Mouse (Mus musculus): Measurements from ENCODE around the gene Gm20388.

Gene Gm20388

DNA sequence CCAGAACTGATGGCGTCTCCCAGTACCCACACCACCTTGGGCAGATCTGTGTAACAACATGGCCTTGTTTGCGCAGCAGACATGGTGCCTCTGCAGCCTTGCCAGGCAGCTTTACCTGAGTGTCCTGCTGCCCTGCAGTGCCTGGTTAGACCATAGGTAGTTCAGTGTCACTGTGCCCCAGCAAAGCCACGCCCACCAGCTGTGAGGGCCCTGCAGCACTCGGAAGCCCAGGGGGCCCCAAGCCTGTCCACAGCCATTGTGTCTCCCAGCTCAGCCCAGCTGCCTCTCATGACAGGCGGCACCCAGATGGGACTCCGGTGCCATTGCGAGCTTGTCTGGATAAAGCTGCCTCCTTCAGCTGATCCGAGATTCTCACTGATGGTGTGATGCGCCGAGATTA lies 2380.9 kb downstream of the Gm20388 start:
- DNase-seq = no peak

DNA sequence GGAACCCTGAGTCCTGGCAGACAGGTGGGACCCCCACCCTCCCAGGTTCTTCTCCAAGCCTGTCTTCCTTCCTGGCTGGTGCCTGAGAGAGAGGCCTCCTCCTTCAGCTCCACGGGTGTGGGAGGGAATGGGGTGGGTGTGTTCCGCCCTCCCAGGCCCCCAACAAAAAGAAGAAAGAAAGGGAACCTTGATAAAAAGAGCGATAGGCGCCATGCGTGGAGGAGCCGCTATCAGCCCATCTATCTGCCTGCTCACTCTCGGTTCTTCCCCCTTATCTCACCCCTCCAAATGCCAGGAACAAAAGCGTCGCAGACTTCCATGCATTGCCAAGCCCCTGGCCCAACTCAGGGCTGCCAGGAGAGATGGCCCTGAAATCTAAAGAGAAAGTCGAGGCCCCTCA lies 2382.8 kb downstream of the Gm20388 start:
- DNase-seq = no peak

DNA sequence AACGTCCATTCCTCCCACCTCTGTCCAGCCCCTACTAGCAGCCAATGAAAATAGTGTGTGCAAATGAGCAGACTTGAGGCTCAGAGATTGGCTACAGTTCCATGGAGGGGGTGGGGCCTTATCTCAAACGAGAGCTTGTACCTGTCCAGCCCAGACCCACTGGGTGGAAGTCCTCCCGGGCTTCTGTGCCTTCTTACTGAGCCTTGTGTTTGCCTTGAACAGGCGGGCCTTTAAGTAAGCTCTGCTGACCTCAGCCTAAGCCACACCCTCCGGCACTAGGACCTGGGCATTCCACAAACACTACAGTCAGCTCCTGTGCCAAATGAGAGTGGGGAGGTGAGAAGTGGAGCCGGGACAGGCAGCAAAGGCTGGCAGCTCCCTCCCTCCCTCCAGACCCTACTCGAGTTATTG lies 2383.6 kb downstream of the Gm20388 start:
- peak; percentile 49 to 58 for DNase-seq

DNA sequence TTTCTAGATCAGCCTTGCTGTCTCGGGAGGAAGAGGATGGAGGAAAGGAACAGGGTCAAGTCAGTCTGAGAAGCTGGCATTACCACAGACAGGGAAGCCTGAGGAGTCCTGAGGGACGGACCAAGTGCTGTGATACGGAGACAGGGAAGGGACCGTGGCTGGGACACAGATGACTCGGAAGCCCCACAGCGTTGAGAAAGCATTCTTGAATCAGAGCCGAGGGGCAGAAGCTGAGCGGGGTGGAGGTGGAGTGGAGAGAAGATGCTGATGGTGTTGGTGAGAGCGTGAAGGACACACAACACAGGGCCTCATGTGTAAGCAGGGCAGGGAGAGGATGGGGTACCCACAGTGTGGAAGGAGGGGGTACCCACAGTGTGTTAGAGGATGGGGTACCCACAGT lies 2384.7 kb downstream of the Gm20388 start:
- peak; percentile 50 to 54 for DNase-seq

DNA sequence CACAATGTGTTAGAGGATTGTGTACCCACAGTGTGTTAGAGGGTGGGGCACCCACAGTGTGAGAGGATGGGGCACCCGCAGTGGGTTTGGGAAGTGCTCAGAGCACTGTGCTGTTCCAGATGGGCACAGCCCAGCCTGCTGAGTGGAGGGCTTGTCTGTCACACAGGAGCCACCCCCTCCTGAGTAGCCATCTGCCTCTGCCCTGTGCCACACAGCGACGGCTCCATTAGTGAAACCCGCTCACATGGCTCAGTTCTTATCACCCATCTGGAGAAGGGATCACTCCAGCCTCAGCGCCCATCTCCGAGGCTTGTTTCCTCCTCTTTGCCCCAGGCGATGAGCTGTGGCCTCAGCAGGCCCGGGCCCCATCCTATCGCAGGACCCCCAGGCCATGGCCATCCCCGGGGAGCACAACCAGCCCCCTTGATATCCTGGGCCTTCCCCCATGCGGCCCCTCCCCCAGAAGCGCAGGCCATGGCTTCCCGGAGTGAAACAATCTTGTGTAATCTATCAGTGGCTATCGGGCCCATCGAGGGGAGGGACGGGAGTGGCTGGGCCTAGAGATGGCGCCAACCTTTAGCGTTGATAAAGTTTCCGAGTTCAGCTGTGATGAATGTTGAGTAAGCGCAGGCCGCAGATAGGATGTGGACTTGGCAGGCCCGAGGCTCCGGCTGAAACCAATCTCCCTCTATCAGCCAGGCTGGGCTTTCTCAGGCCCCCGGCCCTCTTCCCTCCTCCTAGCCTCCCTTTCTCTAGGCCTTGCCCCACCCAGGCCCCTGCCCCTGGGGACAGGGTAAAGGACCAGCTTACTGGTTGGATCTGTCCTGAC lies 2385.7 kb downstream of the Gm20388 start:
- peak; percentile 86 to 88 for DNase-seq

DNA sequence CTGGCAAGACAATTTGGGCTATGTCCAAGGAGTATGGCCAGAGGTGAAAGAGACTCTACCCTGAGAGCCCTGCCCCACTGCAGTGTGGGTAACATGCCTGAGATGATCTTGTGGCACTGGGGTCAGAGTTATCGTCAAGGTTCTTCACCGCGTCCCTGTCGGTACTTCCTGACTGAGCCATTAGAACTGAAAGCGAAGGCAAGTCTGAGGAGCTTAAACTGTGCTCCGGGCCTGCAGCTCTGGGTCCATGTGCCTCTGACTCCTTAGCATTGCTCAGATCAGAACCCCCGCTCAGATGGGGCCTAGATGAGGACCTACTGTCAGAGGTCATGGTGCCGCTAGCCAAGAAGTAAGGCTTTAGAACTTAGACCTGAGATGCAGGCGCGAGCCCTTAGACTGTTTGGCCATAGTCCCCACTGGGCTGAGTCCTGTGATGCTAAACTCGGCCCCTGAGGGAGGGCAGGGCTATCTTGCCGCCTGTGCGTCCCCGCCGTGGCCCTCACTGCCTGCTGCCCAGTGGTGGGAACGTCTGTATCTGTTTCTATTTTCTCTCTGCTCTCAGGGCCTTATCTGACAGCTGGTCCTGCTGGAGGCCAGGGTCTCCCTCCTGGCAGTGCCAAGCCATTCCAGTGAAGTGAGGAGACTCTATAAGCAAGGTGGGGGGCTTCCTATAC lies 2389.1 kb downstream of the Gm20388 start:
- DNase-seq = no peak

DNA sequence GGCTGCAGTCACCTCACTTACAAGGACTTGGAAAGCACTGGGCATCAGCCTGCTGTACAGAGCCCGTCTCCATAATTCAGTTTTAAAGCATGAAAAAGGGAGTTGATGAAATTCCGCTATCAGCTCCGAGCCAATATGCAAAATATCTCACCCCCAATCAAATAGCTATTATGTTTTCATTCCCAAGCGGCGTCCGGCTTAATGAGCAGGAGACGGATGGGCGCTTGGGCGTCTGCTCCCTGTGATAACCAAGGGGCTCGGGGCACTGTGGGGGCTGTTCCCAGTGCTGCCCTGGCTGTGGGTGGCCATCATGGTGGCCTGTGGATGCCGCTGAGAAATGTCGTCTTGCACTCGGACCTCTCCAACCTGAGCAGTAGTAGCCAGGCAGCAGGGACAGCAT lies 2390.4 kb downstream of the Gm20388 start:
- DNase-seq = no peak

DNA sequence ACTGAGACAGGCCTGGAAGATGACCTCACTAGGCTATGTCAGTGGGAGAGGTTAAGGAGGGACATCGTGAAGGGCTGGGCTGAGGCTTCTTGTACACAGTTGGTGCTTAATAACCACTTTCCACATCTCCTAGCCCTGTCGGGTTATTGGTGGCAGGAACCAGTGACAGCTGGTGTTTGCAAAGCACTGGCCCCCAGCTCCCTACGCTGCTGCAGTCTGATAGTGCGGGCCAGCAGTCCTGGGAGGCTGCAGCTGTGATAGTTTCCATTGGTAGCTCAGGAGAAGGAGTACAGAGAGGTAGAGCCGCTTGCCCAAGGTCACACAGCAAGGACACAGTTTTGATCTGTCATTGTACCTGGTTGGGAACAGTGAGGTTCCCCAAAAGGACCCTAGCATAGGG lies 2391.2 kb downstream of the Gm20388 start:
- DNase-seq = no peak

DNA sequence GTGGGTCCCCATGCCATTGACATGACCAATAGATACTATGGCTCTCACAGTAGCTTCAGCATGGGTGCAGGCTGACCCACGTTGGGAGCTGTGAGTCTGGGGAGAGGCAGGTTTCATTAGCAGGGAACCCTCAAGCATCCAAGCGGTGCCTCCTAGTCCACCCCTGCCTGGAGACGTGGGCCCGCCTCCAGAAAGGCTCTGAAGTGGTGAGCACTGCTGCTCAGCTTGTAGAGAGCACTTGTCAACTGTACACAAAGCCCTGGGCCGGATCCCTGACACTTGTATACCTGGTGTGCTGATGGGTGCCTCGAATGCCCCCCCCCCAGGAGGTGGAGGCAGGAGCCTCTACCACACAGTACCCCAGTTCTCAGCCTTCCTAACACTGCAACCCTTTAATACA lies 2392.8 kb downstream of the Gm20388 start:
- DNase-seq = no peak

DNA sequence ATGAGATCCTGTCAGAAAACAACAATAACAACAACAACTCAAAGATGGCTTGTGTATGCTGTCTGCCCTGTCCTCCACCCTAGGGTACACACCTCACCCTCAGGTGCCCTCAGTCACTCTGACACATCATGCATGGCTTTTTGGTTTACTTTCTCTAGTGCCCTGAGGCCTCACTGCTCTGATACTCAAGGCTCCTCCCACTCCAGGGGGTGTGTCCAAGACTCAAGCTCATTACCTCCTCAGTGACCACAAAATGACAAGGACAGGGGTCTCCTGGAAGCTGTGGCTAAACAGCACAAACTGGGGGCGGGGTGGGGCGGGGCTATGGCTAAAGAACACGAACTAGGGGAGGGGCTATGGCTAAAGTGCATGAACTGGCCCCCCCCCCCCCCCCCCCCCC lies 2393.4 kb downstream of the Gm20388 start:
- DNase-seq = no peak

DNA sequence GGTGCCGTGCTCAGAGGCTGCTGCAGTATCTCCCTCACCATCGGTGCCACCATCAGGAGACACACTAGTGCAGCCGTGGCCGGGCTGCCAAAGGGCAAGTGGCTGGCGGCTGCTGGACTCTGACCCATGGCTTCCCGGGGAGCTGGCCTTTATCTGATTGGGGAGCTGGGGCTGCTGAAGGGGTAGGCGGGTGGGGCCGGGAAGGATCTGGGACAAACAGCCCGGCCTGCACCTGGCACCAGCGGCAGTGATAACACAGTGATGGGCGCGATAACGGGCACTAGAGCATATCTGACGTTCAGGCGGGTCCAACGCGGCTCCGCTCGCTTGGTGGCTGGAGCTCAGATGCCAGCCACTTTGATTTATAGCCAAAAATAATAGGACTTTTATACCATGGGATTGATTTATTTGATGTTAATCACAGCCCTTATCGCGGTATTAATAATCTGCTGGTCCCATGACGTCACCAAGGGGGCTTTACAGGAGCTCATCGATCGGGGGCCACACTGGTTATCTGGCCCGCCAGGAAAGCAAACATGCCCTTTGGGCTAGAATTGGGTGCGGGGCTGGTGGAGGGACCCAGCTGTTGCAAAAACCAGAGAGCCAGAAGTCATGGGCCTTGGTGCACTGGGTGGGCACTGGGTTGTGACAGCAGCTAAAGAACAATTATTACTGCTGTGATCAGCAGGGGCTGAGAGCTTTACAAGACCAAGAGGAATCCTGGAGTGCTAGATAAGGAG lies 2396.2 kb downstream of the Gm20388 start:
- no peak for DNase-seq

DNA sequence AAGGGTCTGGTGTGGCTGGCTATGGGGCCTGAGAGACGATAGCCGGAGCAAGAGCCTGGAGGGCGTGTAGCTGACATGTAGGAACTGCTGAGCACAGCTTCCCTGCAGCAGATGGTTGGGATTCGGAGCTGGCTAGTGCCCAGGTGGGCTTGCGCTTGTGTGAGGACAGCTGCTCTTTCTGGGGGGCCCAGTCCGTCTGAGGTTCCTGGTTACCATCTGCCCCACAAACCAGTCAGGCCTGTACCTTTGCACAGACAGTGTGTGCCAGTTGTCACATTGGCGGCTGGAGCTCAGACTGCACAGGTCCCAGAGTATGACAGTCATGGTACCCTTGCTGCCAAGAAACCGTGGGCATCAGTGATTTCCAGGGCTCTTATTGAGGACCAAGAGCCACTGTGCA lies 2397.2 kb downstream of the Gm20388 start:
- peak; percentile 85 to 93 for DNase-seq

DNA sequence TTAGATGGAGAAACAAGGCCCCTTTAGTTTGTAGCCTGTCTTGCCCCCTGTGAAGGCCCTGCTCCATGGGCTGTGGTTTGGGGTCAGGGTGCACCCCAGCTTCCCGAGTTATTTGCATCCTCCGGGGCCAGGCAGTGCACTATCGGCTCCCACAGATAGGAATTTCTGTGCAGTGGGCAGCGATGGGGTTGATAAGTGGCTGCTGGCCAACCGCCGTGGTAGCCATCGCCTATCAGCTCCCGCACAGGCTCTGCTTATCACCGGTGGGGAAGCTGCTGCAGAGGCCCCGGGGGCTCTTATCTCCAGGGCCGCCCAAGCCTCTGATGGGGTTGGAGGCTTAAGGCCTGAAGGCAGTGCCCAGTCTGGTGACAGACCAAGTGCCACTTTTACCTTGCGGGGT lies 2398.6 kb downstream of the Gm20388 start:
- DNase-seq = no peak

DNA sequence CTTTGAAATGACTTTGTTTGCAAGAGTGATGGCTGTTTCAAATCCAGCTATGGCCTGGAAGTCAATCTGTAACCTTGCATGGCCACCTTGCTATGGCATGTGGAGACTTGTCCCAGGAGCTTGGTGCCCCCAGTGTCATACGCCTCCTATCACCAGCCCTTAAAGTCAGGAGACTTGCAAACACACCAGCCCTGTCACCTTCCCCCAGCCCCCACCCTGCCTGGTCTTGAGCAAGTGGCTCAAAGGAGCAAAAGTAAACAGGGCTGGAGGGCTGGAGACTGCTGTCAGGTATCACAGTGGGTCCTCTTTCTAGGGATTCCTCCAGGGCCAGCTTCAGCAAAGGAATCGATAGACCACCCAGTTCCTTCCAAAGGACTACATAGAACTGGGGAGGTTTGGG lies 2400.5 kb downstream of the Gm20388 start:
- no peak for DNase-seq

DNA sequence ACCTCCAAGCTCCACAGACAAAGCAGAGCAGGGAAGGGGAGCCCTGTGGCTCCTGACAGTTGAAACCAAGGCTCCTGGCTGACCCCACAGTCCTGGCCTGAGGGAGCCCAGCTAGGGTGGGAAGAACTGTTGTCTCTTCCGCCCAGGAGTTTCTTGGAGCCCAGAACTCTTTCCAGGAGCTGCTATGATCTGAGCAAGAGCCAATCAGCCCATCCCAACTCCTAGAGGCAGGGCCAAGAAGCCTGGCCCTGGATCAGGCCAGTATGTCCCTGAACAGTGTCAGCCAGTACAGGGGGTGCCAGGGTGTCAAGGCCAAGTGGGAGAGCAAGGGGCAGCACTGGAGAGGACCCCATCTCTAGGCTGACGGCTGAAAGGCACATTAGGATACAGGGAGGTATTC lies 2401.9 kb downstream of the Gm20388 start:
- no peak for DNase-seq

DNA sequence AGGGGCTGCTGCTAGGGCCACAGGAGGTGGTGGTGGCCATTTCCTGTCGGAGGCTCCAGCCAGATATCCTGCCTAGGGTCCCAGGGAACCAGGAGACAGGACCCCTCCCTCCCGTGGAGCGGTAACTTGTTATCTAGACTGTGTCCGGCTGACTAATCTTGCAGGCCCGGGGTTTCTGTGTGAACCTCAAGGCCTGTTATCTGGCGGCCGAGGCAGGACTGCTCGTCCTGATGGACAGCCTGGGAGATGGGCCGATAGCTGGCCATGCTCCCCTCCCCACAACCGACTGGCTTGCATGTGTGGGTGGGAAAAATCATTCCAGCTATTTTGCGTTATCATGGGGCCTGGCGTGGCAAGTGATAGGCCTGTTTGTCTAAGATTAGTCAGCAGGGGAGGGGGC lies 2402.7 kb downstream of the Gm20388 start:
- no peak for DNase-seq

DNA sequence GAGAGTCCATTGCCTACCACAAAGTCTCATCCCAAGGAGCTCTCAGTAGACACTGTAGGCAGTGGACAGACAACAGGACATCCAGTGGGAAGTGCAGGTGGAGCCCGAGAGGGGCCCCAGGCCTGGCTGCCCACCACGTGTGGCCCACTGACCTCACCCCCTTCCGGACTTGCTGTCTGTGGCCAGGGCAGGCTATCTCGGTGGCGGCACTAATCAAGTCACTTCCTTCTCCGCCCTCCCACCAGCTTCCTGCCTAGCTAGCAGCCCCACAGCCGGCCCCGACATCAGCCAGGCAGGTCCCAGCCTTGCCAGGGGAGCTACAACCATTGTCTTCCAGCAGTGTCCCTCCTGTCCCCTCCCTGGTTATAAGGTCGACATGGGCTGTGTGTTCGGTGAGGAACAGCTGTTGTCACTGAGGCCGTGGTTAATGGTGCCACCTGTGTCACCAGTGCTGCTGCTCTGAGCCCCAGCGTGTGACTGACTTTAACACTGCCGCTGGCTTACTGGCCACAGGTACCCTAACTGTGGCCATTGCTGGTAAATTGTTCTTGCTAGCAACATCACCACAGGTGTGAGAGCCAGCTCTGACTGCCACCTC lies 2404.4 kb downstream of the Gm20388 start:
- DNase-seq = no peak

DNA sequence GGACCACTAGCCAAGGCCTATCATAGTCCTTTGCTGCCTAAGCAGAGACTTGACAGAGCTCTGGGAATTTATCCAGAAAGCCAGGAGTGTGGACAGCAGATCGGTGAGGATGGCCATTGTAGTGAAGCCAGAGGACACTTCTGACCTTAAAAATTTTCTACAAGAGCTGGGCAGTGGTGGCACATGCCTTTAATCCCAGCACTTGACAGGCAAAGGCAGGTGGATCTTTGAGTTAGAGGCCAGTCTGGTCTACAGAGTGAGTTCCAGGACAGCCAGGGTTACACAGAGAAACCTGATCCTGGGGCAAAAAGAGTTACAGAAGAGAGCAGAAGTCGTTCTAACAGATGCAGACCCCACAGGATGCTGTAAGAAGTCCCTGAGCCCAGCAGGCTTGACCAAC lies 2405.8 kb downstream of the Gm20388 start:
- DNase-seq = no peak

DNA sequence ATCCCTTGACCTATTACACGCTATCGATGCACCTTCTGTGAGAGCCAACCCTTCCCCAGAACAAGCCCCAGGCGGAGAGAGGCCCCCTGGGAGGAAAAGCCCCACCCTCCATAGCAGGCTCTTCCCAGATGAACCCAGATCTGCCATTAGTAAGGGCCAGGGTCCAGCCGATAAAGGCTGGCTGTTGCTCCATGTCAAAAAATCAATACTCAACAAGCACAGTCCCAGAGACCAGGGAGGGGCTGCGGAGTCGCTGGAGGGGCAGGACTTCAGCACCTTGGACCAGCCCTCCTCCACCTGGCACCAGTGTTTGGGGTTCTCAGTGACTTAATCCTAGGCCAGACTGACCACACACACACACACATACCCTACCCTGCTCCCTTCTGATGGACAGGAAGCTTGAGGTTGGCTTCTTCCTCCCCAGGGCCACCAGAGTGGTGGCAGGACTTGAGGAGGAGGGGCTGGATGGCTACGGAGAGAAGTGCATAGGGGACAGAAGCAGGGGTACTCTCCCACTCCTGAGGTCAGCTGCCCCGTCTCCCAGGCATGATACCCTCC lies 2407.4 kb downstream of the Gm20388 start:
- DNase-seq = no peak

DNA sequence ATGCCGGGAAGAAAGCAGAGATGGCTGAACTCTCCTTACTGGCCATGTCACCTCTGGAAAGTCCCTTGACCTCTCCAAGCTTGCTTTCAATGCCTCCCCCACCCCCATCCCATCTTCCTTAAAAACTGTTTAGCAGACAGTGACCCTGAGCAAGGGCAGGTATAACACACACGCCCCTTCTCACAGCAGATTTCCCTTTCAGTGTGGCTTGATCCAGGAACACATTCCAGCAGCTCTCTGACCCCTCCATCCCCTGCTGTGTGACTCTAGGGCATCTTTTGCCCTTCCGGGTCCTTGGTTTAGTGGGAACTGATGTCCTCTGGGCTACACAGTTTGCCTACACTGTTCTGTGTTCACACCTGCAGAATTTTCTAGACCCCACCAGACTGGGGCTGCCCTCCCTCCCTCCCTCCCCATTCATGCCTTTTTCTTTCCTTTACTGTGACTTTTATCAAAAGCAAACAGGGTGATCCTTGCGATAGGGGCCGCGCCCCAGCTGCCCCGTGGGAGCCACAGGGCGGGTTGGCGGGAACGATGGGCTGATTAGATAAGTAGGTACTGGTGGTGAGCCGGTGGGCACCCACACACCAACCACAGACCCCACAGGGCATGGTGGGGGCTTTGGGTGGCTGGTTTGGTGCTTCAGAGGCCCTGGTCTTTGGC lies 2408.5 kb downstream of the Gm20388 start:
- no peak for DNase-seq

DNA sequence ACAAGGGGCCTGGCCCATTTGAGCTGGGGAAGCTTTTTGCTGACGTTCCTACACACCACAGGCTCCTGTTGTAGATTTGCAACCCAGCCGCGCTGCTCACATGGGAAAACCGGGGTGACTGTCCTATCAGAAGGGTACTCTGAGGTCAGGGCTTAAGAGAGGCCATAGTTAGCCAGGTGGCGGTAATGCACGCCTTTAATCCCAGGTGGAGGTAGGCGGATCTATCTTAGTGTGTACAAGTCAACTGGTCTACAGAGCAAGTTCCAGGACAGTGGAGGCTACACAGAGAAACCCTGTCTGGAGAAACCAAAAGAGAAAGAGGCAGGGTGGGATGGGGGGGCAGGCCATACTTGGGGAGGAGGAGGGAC lies 2409.1 kb downstream of the Gm20388 start:
- DNase-seq = no peak

DNA sequence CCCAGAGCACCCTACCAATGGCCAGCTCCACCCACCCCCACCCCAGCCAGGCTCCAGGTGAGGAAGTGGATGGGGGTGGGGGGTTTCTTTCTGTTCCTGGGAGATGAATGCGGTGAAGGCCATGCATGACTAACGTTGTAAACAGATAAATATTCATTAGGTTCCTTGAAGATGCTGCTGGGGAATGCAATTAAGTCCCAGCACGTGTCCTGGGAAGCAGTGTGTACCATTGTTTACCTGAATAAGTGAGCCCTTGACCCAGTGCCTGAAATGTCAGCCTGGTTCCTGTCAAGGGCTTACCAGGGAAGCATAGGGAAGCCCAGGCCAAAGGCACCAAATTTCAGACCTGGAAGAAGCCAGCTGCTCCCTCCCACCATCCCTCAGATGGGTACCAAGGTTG lies 2409.9 kb downstream of the Gm20388 start:
- no peak for DNase-seq
